Mouse (Mus musculus): Measurements from ENCODE around the gene Myl4. TPM values are rescaled to one million over a fixed set of nuclear protein-coding genes. Genes with fewer than 3 reads are reported as not detected.

Gene Myl4
- polyA plus RNA-seq, 1 experiment = 3.8 TPM

- no peak for TF ChIP-seq POLR2A (IDR thresholded peaks at IDR 0.05; ENCODE audit: insufficient read depth, low read length)
- no peak for TF ChIP-seq EP300 (IDR thresholded peaks at IDR 0.05; ENCODE audit: insufficient read depth, low read depth, low read length)
- no peak for TF ChIP-seq CTCF (IDR thresholded peaks at IDR 0.05; ENCODE audit: low read depth, low read length)
- H3K9me3 ChIP-seq (replicated peaks; ENCODE audit: control insufficient read depth, insufficient read depth, low read length, poor library complexity, severe bottlenecking) = no peaks in the 10 kb centered on the region
- H3K36me3 ChIP-seq (ENCODE audit: control insufficient read depth, insufficient read depth, low read length, poor library complexity, severe bottlenecking) = no peaks in the 10 kb centered on the region
- H3K9ac ChIP-seq (ENCODE audit: low read depth, poor library complexity, severe bottlenecking) = no peak overlapping the region
- no peak overlapping the region for H3K27ac ChIP-seq (ENCODE audit: insufficient read depth, low read length)
- H3K4me1 ChIP-seq (ENCODE audit: control insufficient read depth, insufficient read depth, low read length) = peaks cover 2% of the 10 kb centered on the region
- H3K27me3 ChIP-seq (ENCODE audit: control insufficient read depth, insufficient read depth, low read length, poor library complexity, severe bottlenecking) = no peaks in the 10 kb centered on the region
- H3K4me3 ChIP-seq (ENCODE audit: low read depth, low read length) = no peak overlapping the region
These were observed 30.1 kb downstream of the Myl4 start for GRCm38 (mm10) chr11:104580606-104581005.

GRCm38 (mm10) chr11:104581446-104582307 lies 31.2 kb downstream of the Myl4 start:
- Histone ChIP-seq H3K9ac (ENCODE audit: low read depth, poor library complexity, severe bottlenecking) (no peak overlapping the region), H3K9me3 (replicated peaks; ENCODE audit: control insufficient read depth, insufficient read depth, low read length, poor library complexity, severe bottlenecking) (no peaks in the 10 kb centered on the region), H3K27me3 (ENCODE audit: control insufficient read depth, insufficient read depth, low read length, poor library complexity, severe bottlenecking) (no peaks in the 10 kb centered on the region), H3K4me3 (ENCODE audit: low read depth, low read length) (no peak overlapping the region), H3K36me3 (ENCODE audit: control insufficient read depth, insufficient read depth, low read length, poor library complexity, severe bottlenecking) (no peaks in the 10 kb centered on the region), H3K4me1 (ENCODE audit: control insufficient read depth, insufficient read depth, low read length) (peaks cover 2% of the 10 kb centered on the region), H3K27ac (ENCODE audit: insufficient read depth, low read length) (no peak overlapping the region)
- TF ChIP-seq POLR2A (IDR thresholded peaks at IDR 0.05; ENCODE audit: insufficient read depth, low read length) = no peak
- TF ChIP-seq CTCF (IDR thresholded peaks at IDR 0.05; ENCODE audit: low read depth, low read length) = no peak
- no peak for TF ChIP-seq EP300 (IDR thresholded peaks at IDR 0.05; ENCODE audit: insufficient read depth, low read depth, low read length)

DNA sequence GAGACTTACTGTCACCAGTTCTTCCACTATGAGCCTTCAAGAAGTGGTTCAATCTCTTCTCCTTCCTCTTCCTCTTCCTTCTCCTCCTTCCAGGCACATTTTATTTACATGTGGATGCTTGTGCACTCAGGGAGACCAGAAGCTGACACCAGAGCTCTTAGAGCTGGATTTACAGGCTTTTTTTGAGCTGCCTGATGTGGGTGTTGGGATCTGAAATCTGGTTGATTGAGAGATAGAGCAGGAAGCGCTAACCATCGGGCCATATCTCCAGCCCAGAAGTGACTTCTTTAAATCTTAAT lies 31.8 kb downstream of the Myl4 start:
- no peaks in the 10 kb centered on the region for H3K27me3 ChIP-seq (ENCODE audit: control insufficient read depth, insufficient read depth, low read length, poor library complexity, severe bottlenecking)
- TF ChIP-seq POLR2A (IDR thresholded peaks at IDR 0.05; ENCODE audit: insufficient read depth, low read length) = no peak
- no peaks in the 10 kb centered on the region for H3K36me3 ChIP-seq (ENCODE audit: control insufficient read depth, insufficient read depth, low read length, poor library complexity, severe bottlenecking)
- H3K9me3 ChIP-seq (replicated peaks; ENCODE audit: control insufficient read depth, insufficient read depth, low read length, poor library complexity, severe bottlenecking) = no peaks in the 10 kb centered on the region
- no peak overlapping the region for H3K27ac ChIP-seq (ENCODE audit: insufficient read depth, low read length)
- H3K4me3 ChIP-seq (ENCODE audit: low read depth, low read length) = no peak overlapping the region
- peaks cover 2% of the 10 kb centered on the region for H3K4me1 ChIP-seq (ENCODE audit: control insufficient read depth, insufficient read depth, low read length)
- no peak overlapping the region for H3K9ac ChIP-seq (ENCODE audit: low read depth, poor library complexity, severe bottlenecking)

GRCm38 (mm10) chr11:104582630-104583364 lies 32.3 kb downstream of the Myl4 start:
- H3K36me3 ChIP-seq (ENCODE audit: control insufficient read depth, insufficient read depth, low read length, poor library complexity, severe bottlenecking) = no peaks in the 10 kb centered on the region
- no peak overlapping the region for H3K27ac ChIP-seq (ENCODE audit: insufficient read depth, low read length)
- no peak overlapping the region for H3K4me3 ChIP-seq (ENCODE audit: low read depth, low read length)
- no peaks in the 10 kb centered on the region for H3K27me3 ChIP-seq (ENCODE audit: control insufficient read depth, insufficient read depth, low read length, poor library complexity, severe bottlenecking)
- no peaks in the 10 kb centered on the region for H3K9me3 ChIP-seq (replicated peaks; ENCODE audit: control insufficient read depth, insufficient read depth, low read length, poor library complexity, severe bottlenecking)
- H3K4me1 ChIP-seq (ENCODE audit: control insufficient read depth, insufficient read depth, low read length) = peaks cover 2% of the 10 kb centered on the region
- H3K9ac ChIP-seq (ENCODE audit: low read depth, poor library complexity, severe bottlenecking) = no peak overlapping the region
- no peak for TF ChIP-seq POLR2A (IDR thresholded peaks at IDR 0.05; ENCODE audit: insufficient read depth, low read length)

- Histone ChIP-seq H3K36me3 (ENCODE audit: control insufficient read depth, insufficient read depth, low read length, poor library complexity, severe bottlenecking) (no peaks in the 10 kb centered on the region), H3K4me3 (ENCODE audit: low read depth, low read length) (no peak overlapping the region), H3K4me1 (ENCODE audit: control insufficient read depth, insufficient read depth, low read length) (peaks cover 2% of the 10 kb centered on the region), H3K27me3 (ENCODE audit: control insufficient read depth, insufficient read depth, low read length, poor library complexity, severe bottlenecking) (no peaks in the 10 kb centered on the region), H3K9ac (ENCODE audit: low read depth, poor library complexity, severe bottlenecking) (no peak overlapping the region), H3K9me3 (replicated peaks; ENCODE audit: control insufficient read depth, insufficient read depth, low read length, poor library complexity, severe bottlenecking) (no peaks in the 10 kb centered on the region), H3K27ac (ENCODE audit: insufficient read depth, low read length) (no peak overlapping the region)
- TF ChIP-seq CTCF (IDR thresholded peaks at IDR 0.05; ENCODE audit: low read depth, low read length) (peak; percentile 53), POLR2A (IDR thresholded peaks at IDR 0.05; ENCODE audit: insufficient read depth, low read length) (no peak)
These were observed 35.0 kb downstream of the Myl4 start for GRCm38 (mm10) chr11:104585495-104585894.

- no peaks in the 10 kb centered on the region for H3K9me3 ChIP-seq (replicated peaks; ENCODE audit: control insufficient read depth, insufficient read depth, low read length, poor library complexity, severe bottlenecking)
- TF ChIP-seq POLR2A (IDR thresholded peaks at IDR 0.05; ENCODE audit: insufficient read depth, low read length) (no peak), CTCF (IDR thresholded peaks at IDR 0.05; ENCODE audit: low read depth, low read length) (no peak), EP300 (IDR thresholded peaks at IDR 0.05; ENCODE audit: insufficient read depth, low read depth, low read length) (no peak)
These were observed 37.4 kb downstream of the Myl4 start for GRCm38 (mm10) chr11:104587904-104588303.

More at GRCm38 (mm10) chr11:104587904-104588303, 37.4 kb downstream of the Myl4 start:
- H3K27ac ChIP-seq (ENCODE audit: insufficient read depth, low read length) = no peak overlapping the region
- no peaks in the 10 kb centered on the region for H3K27me3 ChIP-seq (ENCODE audit: control insufficient read depth, insufficient read depth, low read length, poor library complexity, severe bottlenecking)
- H3K9ac ChIP-seq (ENCODE audit: low read depth, poor library complexity, severe bottlenecking) = no peak overlapping the region
- H3K4me3 ChIP-seq (ENCODE audit: low read depth, low read length) = no peak overlapping the region
- no peaks in the 10 kb centered on the region for H3K4me1 ChIP-seq (ENCODE audit: control insufficient read depth, insufficient read depth, low read length)
- H3K36me3 ChIP-seq (ENCODE audit: control insufficient read depth, insufficient read depth, low read length, poor library complexity, severe bottlenecking) = no peaks in the 10 kb centered on the region

Measured in ES-Bruce4 (cell line).